10 mouse cellular contexts compared by ENCODE assay signal in the genomic region with DNA sequence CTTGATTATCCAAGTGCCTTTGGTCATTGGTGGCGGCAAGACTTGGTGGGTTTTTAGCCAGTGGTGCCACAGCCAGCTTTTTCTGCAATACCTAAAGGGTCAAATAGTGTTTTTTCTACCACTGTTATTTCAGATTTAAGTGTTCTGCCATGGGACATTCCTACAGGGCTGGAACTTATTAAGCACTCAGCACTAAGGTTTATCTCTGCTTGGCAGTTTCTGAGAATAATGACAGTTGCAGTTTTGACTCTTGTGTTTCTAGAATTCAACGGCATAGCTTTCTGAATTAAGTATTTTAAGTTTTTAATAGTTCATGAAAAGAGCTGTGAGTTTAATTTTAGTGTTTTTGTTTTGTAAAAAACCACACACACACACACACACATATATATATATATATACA. TPM values are rescaled to one million over a fixed set of nuclear protein-coding genes. Genes with fewer than 3 reads are reported as not detected.
DNase-seq lines count a peak whose midpoint lies in the region; ATAC-seq and TF ChIP-seq lines count a peak whose summit lies in the region.
"Had no signal": no experiment of that assay in that cellular context is flagged by ENCODE, and none has a peak within 500 bp of the region (broad histone marks: within the 10 kb centered on the region; RNA-seq: fewer than 3 reads in every experiment).

No protein-coding gene starts in this region.

- no peak overlapping the region for H3K9ac ChIP-seq in heart, embryonic 13.5 days
- no peak overlapping the region for H3K9ac ChIP-seq in hindbrain, embryonic 13.5 days
- H3K9ac ChIP-seq in midbrain, embryonic 11.5 days (ENCODE audit: low read length), result no peak overlapping the region

- intact Hi-C loops in heart, postnatal 25 days (cut with DNase I), result loop anchor here (5.0 kb wide), 1 partner anchor 516 kb away; no protein-coding TSS in a partner anchor

- ATAC-seq in heart, embryonic 13.5 days (ENCODE audit: extremely low read depth, insufficient number of reproducible peaks, low FRiP score, low TSS enrichment), result no peak
- no peak for ATAC-seq in hindbrain, embryonic 13.5 days (ENCODE audit: low FRiP score)
- no peak for ATAC-seq in midbrain, embryonic 11.5 days (ENCODE audit: low FRiP score)

- H3K4me3 ChIP-seq in heart, embryonic 13.5 days, result peak overlapping the region; percentile 90
- peak overlapping the region; percentile 80 for H3K4me3 ChIP-seq in hindbrain, embryonic 13.5 days
- peak overlapping the region; percentile 18; the same call in 1 of the 2 replicates for H3K4me3 ChIP-seq in midbrain, embryonic 11.5 days (ENCODE audit: low read depth, low read length)
- no peak overlapping the region for H3K4me3 ChIP-seq in kidney, adult 2 months (ENCODE audit: insufficient read depth, low read depth, low read length)

- no peak for DNase-seq in heart, postnatal 25 days (ENCODE audit: low spot score)
- DNase-seq in c-Kit-negative CD71-positive TER-119-positive erythroid progenitor cells, embryonic 14.5 days (ENCODE audit: low read depth, low spot score), result peak; percentile 54
- no peak for DNase-seq in midbrain, embryonic 11.5 days (ENCODE audit: low spot score, missing footprints)
- DNase-seq in gastrocnemius, postnatal 25 days, result no peak
- DNase-seq in layer of hippocampus, postnatal 25 days (ENCODE audit: extremely low spot score in 1 of 2, low spot score in 1 of 2), result no peak
- DNase-seq in kidney, adult 2 months, result no peak
- DNase-seq: cerebellum, adult 9-11 months; thymus, postnatal 25 days had no signal

- H3K4me1 ChIP-seq in heart, embryonic 13.5 days, result peaks cover 27% of the 10 kb centered on the region
- H3K4me1 ChIP-seq in hindbrain, embryonic 13.5 days (replicated peaks), result peaks cover 31% of the 10 kb centered on the region
- H3K4me1 ChIP-seq in midbrain, embryonic 11.5 days (ENCODE audit: control insufficient read depth, insufficient read depth, low read length), result peaks cover 9% of the 10 kb centered on the region
- H3K4me1 ChIP-seq in kidney, adult 2 months (ENCODE audit: control insufficient read depth, insufficient read depth, low read length), result peaks cover 5% of the 10 kb centered on the region; the same call in 1 of the 2 replicates

- 61% methylated on average over 2 of the region's 2 CpGs for WGBS in heart, embryonic 13.5 days
- WGBS in hindbrain, embryonic 13.5 days, result 79% methylated on average over 2 of the region's 2 CpGs
- 89% methylated on average over 2 of the region's 2 CpGs for WGBS in midbrain, embryonic 11.5 days
- WGBS in kidney, adult 2 months, result 94% methylated on average over 2 of the region's 2 CpGs

- H3K4me2 ChIP-seq in heart, embryonic 13.5 days, result peak overlapping the region; percentile 86
- peak overlapping the region; percentile 73 for H3K4me2 ChIP-seq in hindbrain, embryonic 13.5 days
- peak overlapping the region; percentile 62 for H3K4me2 ChIP-seq in midbrain, embryonic 11.5 days

- H3K27ac ChIP-seq in heart, embryonic 13.5 days (replicated peaks), result no peak overlapping the region
- no peak overlapping the region for H3K27ac ChIP-seq in hindbrain, embryonic 13.5 days
- no peak overlapping the region for H3K27ac ChIP-seq in midbrain, embryonic 11.5 days (ENCODE audit: low read depth, low read length)
- no peak overlapping the region for H3K27ac ChIP-seq in kidney, adult 2 months (ENCODE audit: insufficient read depth, low read depth, low read length)

- H3K27me3 ChIP-seq in heart, embryonic 13.5 days (replicated peaks), result no peaks in the 10 kb centered on the region
- no peaks in the 10 kb centered on the region for H3K27me3 ChIP-seq in hindbrain, embryonic 13.5 days
- no peaks in the 10 kb centered on the region for H3K27me3 ChIP-seq in midbrain, embryonic 11.5 days (ENCODE audit: control insufficient read depth, insufficient read depth, low read length)
- no peaks in the 10 kb centered on the region for H3K27me3 ChIP-seq in kidney, adult 2 months (replicated peaks; ENCODE audit: control insufficient read depth, insufficient read depth, low read length)

- no peak for TF ChIP-seq CTCF in kidney, adult 2 months (conservative IDR thresholded peaks at IDR 0.05; ENCODE audit: insufficient read depth, insufficient read length, low read depth, low read length)

- H3K9me3 ChIP-seq in heart, embryonic 13.5 days, result 0 out of 2 replicates have a peak, but pooled peaks cover 3% of the 10 kb centered on the region
- H3K9me3 ChIP-seq in hindbrain, embryonic 13.5 days, result no peaks in the 10 kb centered on the region
- no peaks in the 10 kb centered on the region for H3K9me3 ChIP-seq in midbrain, embryonic 11.5 days (ENCODE audit: control insufficient read depth, low read length)

- TF ChIP-seq POLR2A in kidney, adult 2 months (IDR thresholded peaks at IDR 0.05; ENCODE audit: low read depth, low read length), result no peak

- H3K36me3 ChIP-seq in heart, embryonic 13.5 days, result peaks cover 10% of the 10 kb centered on the region
- H3K36me3 ChIP-seq in hindbrain, embryonic 13.5 days, result no peaks in the 10 kb centered on the region
- no peaks in the 10 kb centered on the region for H3K36me3 ChIP-seq in midbrain, embryonic 11.5 days (ENCODE audit: control insufficient read depth, insufficient read depth, low read length)
- H3K36me3 ChIP-seq in kidney, adult 2 months (ENCODE audit: control insufficient read depth, insufficient read depth, low read length), result no peaks in the 10 kb centered on the region

RNA-seq across cellular contexts. Expression of a gene that starts 2.5 kb away (rescaled TPM):
- 1.8 and 2.1 TPM in 2 replicates for polyA plus RNA-seq in heart, embryonic 13.5 days (2015; fragmentation: Nextera tagmentation; extraction: Ambion mirVana)
- total RNA-seq in heart, postnatal 25 days (2021), result 10 to 100 TPM; 10.3 to 11.4 TPM
- 3.5 TPM in 2 replicates for polyA plus RNA-seq in hindbrain, embryonic 13.5 days (2015; fragmentation: Nextera tagmentation; extraction: Ambion mirVana)
- polyA plus RNA-seq in midbrain, embryonic 11.5 days (2014; fragmentation: Nextera tagmentation; extraction: Ambion mirVana), result 6.1 and 6.2 TPM in 2 replicates
- 1 to 10 TPM; 3.5 to 4.2 TPM for total RNA-seq in gastrocnemius, postnatal 25 days (2021)
- total RNA-seq in layer of hippocampus, postnatal 25 days (2021), result 10 to 100 TPM; 28.6 to 33.8 TPM
- polyA plus RNA-seq in kidney, adult 2 months (2012; rRNA removed), result 4.4 and 5.0 TPM in 2 replicates
